Mouse (Mus musculus) liver, postnatal 0 days (tissue): ENCODE measurements around the gene Tesk2.

Experiments used
- CTCF ChIP-seq: sonication (generic); IDR thresholded peaks from 2 replicates; pipeline ENCODE4 v1.5.1; 2016; ENCODE audit warnings: antibody characterized with exemption, low read depth
- EP300 ChIP-seq: IDR thresholded peaks from 2 replicates; pipeline ENCODE4 v1.6.1; 2016; ENCODE audit warnings: antibody characterized with exemption, low read depth, mild to moderate bottlenecking

DNA sequence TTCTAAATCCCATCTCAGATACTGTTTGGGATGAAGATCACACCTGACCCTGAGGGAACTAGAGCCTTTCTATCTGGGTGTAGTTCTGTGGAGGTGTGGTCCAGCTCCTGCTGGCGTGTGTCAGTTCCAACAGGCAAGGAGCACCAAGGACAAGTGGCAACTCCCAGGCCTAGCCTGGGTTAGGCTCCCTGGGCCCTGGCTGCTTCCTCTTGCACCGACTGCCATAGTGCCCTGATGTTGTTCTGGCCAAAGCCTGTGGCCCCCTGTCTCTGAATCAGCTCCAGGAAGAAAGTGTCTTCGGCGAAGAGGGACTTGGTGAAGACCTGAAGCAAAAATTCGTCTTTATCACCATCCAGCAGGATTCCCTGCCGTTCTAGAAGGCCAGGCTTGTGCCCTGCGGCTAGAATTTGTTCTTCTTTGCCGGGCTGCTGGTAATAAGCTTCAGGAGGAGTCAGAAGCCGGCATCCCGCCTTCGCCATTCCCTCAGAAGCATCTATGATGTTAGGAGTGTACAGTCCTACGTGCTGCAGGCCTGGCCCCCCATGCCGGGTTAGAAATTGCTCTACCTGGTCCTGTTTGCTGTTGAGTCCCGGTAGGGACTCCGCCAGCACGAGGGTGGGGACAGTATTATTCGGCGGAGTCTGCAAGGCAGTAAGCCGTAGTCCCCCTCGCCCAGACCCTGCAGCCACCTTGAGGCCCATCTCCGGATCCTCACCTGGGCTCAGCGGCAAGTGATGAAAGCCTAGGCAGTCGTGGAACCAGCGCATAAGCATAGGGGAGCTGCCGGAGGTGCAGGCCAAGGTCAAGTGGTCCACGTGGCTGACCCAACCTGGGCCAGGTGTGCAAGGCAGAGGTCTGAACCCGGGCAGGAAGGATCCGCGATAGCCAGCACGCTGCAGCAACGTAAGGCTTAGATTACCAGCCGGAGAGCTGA, 99.5 kb downstream of the Tesk2 start:
- TF ChIP-seq CTCF (no peak), EP300 (no peak)
